Mouse (Mus musculus): ENCODE results near the gene Siva1. TPM values are rescaled to one million over a fixed set of nuclear protein-coding genes. Genes with fewer than 3 reads are reported as not detected.

Gene Siva1
- total RNA-seq (2021): 10 to 100 TPM; 25.4 to 30.9 TPM
- long read RNA-seq, experiment 1, transcript Siva1-201 (4 exons, 924 nt): major isoform, 37 of 44 reads
- long read RNA-seq, experiment 1, partial matches to known transcripts: 2 of 44 reads
- long read RNA-seq, experiment 1, other reads (novel, unspliced or antisense): 2 of 44 reads
- long read RNA-seq, experiment 2, transcript Siva1-201 (4 exons, 924 nt): major isoform, 19 of 20 reads
- long read RNA-seq, experiment 2, partial matches to known transcripts: 1 of 20 reads
- long read RNA-seq, experiment 2, other reads (novel, unspliced or antisense): 0 of 20 reads

- peak; percentile 98 to 99 for DNase-seq
- intact Hi-C loops (cut with DNase I): no loop called here
Measured at GRCm38 (mm10) chr12:112644180-112644854, at the start of gene Siva1. Gene Siva1, plus strand, starts transcription at chr12:112644679.

GRCm38 (mm10) chr12:112594989-112595388 lies 49.5 kb upstream of the Siva1 start:
- intact Hi-C loops (cut with DNase I): no loop called here
- no peak for DNase-seq

- DNase-seq: peak in 1 of 2 experiments; percentile 54
- intact Hi-C loops (cut with DNase I): no loop called here
Measured at GRCm38 (mm10) chr12:112595626-112596025, 48.9 kb upstream of the Siva1 start.

GRCm38 (mm10) chr12:112596454-112596853 lies 48.0 kb upstream of the Siva1 start:
- intact Hi-C loops (cut with DNase I): no loop called here
- DNase-seq: no peak

GRCm38 (mm10) chr12:112596891-112597500 lies 47.5 kb upstream of the Siva1 start:
- intact Hi-C loops (cut with DNase I): no loop called here

GRCm38 (mm10) chr12:112597618-112598017 lies 46.9 kb upstream of the Siva1 start:
- intact Hi-C loops (cut with DNase I): no loop called here
- DNase-seq: no peak

More at GRCm38 (mm10) chr12:112596891-112597500, 47.5 kb upstream of the Siva1 start:
- DNase-seq: no peak

GRCm38 (mm10) chr12:112599198-112599597 lies 45.3 kb upstream of the Siva1 start:
- intact Hi-C loops (cut with DNase I): no loop called here
- DNase-seq: no peak

- DNase-seq: no peak
- intact Hi-C loops (cut with DNase I): no loop called here
Measured at GRCm38 (mm10) chr12:112599942-112600611, 44.4 kb upstream of the Siva1 start.

GRCm38 (mm10) chr12:112604022-112604421 lies 40.5 kb upstream of the Siva1 start:
- peak in 1 of 2 experiments; percentile 51 for DNase-seq
- intact Hi-C loops (cut with DNase I): no loop called here

- intact Hi-C loops (cut with DNase I): loop anchor here (1.0 kb wide), 1 partner anchor 53 kb away; no protein-coding TSS in a partner anchor
- peak; percentile 54 to 65 for DNase-seq
Measured at GRCm38 (mm10) chr12:112604709-112605649, 39.5 kb upstream of the Siva1 start.

GRCm38 (mm10) chr12:112605766-112606165 lies 38.7 kb upstream of the Siva1 start:
- DNase-seq: peak; percentile 84 to 92
- intact Hi-C loops (cut with DNase I): loop anchor here (1.0 kb wide), 1 partner anchor 53 kb away; no protein-coding TSS in a partner anchor

GRCm38 (mm10) chr12:112606998-112607397 lies 37.5 kb upstream of the Siva1 start:
- intact Hi-C loops (cut with DNase I): no loop called here
- DNase-seq: no peak

GRCm38 (mm10) chr12:112609031-112609430 lies 35.4 kb upstream of the Siva1 start:
- intact Hi-C loops (cut with DNase I): no loop called here
- DNase-seq: no peak

- no peak for DNase-seq
- intact Hi-C loops (cut with DNase I): no loop called here
Measured at GRCm38 (mm10) chr12:112616668-112617067, 27.8 kb upstream of the Siva1 start.

GRCm38 (mm10) chr12:112617184-112617583 lies 27.3 kb upstream of the Siva1 start:
- no peak for DNase-seq
- intact Hi-C loops (cut with DNase I): no loop called here

GRCm38 (mm10) chr12:112617898-112618380 lies 26.5 kb upstream of the Siva1 start:
- peak; percentile 72 to 79 for DNase-seq
- intact Hi-C loops (cut with DNase I): no loop called here

GRCm38 (mm10) chr12:112618981-112619685 lies 25.3 kb upstream of the Siva1 start:
- DNase-seq: peak; percentile 53 to 58
- intact Hi-C loops (cut with DNase I): no loop called here

- peak; percentile 77 to 78 for DNase-seq
- intact Hi-C loops (cut with DNase I): no loop called here
Measured at GRCm38 (mm10) chr12:112619686-112620353, 24.7 kb upstream of the Siva1 start, which contains the start of gene Adssl1. Gene Adssl1, plus strand, starts transcription at chr12:112620045.
